Mouse (Mus musculus) kidney, adult 11 months (tissue): ENCODE measurements around the gene Ngb.

Experiments used
- DNase-seq: peaks from one replicate; pipeline ENCODE4 v3.0.0; 2022

The Ngb gene

DNA sequence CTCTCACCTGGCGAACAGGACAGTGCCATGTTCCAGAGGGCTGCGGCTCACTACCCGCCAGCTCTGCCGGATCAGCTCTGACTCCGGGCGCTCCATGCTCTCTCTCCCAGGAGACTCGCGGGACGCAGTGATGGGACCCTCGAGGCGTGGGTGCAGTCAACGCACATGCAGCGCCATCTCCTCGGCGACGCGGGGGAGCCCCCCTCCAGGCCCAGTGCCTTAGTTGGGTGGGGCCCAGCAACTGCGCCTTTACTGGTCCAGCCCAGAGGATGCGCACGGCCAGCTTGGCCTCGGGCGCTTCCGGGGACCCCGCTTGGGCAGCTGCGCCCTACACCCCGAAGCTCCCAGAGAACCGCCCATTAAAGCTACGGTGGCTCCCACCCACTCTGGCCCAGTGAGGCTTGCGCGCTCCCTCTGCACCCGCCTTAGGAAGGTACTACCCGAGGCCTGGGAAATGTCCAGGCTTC, at the start of gene Ngb:
Gene Ngb (minus strand): TSS at position 375 of the 467 bp plus-strand sequence.
- no peak for DNase-seq

DNA sequence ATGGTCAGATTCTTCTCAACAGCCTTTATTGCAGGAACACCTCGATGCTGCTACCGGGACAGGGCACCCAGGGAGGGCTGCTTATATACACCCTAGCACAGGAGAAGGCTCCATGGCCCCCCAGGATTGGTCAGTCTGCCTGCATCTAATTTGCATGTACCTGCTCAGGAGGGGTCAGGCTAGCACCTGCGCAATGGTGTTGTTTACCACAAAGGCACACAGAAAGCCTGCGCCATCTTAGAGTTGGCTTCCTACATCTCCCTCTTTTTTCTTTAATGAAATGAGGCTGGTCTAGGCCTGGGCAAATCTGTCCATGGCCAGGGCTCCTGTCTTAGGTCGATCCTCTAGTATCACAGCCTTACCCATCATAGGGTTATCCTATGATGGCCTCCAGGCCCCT, 47.1 kb upstream of the Ngb start:
- DNase-seq = no peak

DNA sequence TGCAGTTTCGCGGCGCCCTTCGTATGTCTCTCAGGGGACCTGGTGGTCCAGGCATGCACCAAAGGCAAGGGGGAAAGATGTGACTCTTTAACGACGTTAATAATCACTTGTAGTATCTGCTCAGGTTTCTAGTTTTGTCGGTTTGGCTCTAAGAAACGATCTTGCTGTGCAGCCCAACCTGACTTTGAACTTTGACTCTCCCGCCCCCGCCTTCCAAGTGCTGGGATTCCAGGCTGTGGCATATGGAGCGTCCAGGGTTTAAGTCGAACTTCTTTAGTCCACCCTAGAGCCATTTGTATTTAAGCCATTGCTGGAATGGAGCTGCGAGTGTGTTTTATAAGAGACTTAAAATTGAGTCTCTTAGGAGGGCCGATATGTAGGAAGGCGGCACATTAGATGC, 45.8 kb upstream of the Ngb start:
- peak; percentile 60 for DNase-seq

DNA sequence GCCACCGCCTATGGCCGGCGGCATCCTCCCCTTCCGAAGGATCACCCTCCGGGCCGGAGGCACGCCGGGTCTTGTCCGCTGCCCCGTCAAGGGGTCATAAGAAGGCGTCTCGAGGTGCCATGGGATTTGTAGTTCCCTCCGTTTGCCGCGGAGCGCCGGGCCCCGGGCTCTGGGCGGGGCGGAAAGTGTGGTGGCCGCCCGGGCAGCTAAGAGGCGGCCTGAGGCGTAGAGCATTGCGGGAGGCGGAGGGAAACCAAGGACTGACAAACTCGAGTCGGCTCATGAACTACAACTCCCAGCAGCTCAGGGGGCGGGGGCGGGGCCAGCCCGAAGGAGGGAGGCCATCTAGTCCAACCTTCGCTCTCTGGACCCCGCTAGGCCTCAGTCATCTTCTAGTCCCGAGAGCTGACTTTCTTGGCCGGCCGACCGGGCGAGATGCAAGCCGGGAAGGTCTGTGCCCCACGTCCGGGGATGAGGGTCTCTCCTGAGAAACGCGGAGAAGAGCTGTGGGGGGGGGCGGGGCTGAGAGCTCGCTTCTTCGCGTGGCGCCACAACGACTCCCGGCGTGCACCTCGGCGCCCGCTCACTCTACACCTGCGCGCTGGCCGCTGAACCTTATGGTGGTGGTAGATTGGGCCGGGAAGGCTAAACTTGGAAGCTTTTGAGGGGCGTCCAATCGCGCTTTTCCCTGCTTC, 45.2 kb upstream of the Ngb start, which contains the start of gene Pomt2:
Gene Pomt2 (minus strand): TSS at position 574 of the 695 bp plus-strand sequence.
- peak; percentile 97 for DNase-seq

DNA sequence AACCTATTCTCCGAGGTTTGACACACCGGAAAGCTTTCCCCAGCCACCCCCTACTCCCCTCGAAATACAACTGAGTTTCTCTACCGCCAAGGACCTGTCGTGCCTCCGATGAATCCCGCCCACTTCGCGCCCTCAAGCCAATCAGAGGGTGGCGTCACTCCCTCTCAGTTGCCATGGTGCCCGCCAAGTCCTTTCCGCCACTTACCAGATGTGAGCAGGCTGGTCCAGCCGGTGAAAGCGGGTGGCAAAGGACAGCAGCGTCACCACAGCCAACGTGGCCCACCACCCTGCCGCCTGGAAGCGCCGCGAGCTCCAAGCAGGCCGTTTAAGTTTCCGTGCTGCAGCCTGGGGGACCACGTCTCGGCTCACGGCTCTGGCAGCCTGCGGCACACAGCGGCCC, 44.6 kb upstream of the Ngb start, which contains the start of gene Gstz1:
Gene Gstz1 (plus strand): TSS at position 200 of the 400 bp plus-strand sequence.
- DNase-seq = peak; percentile 91

DNA sequence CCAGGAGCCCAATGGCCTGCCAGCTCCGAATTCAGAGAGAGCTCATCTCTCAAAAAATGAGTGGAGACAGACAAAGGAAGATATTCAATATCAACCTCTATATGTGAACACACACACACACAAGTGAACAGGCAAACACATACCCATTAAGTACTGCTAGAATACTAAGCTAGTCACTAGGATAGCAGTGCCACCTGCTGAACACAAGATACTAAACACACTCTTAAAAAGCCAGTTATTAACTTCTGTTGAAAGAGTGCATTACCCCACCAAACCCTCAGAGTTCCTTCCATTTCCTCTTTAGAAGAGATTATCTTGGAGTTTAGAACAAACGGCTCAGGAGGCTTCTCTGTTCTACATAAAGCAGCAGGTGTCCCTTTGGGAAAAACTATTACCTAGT, 39.8 kb upstream of the Ngb start:
- DNase-seq = no peak

DNA sequence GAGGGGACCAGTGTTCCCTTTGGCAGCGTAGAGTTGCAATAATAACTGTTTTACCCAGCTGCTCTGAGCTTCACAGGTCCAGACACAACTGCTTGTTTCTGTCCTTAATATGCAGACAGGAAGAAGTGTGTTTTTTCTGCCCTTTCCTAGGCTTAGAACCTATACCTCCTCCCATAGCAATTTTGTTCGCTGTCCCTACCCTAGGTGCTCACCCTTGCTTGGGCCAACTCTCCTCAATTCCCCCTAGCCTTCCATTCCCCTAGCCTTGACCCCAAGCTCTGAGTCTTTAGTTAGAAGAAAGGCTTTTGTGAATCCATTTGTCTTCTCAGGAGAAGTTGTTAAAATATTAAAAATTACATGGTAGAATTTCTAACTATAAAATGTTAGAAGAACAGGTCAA, 36.4 kb upstream of the Ngb start:
- no peak for DNase-seq

DNA sequence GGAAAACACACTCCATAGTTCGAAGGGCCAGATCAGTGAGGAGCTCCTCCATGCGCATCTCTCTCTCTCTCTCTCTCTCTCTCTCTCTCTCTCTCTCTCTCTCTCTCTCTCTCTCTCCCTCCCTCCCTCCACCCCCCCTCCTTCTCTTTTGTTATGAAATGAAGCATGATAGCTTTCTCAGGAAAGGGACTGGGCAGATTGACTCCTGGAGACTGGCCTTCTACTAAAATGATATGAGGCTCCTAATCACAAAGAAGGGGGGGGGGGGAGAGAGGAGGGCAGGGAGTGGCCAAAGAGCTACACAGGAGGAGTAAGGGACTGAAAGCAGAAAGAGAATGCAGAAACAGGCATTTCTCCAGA, 36.0 kb upstream of the Ngb start:
- no peak for DNase-seq

DNA sequence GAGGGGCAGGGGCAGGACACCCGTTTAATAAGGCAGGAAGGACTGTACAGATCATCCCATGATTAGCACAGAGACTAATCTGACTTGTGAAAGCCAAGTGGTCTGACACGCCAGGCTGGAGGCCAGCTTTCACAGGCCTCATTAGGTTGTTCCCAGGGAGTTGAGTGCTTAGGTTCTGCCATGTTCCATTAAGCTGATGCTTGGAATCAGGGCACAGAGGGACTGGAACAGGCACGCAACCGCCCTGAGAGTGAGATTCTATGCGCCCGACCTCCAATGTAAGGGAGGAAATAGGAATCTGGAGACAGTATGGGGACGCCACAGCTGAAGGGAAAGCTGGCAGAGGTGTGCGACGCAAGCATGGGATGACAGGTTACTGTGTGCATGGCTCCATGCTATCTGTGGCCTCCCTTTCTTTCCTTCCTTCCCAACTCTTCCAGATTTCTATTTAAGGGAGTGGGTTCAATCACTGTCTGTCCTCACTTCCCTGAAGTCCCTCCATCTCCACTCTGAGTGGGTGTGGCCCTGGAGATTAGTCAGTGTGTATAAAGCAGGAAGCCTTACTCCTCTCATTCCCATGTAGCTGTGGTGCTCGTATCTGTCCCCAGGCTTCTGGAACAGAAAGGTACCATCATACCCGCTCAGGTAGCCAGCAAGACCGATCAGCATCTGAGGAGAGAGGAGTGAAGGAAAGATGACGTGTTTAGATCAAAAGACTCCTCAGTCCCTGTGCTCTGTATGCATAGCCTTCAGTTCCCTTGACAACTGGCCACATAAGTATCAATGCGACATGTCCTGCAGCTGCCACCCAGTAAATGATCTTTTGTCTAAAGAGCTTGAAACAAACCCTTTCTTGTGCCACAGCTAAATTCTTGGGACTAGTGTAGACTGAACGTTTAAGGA, 35.4 kb upstream of the Ngb start:
- no peak for DNase-seq

DNA sequence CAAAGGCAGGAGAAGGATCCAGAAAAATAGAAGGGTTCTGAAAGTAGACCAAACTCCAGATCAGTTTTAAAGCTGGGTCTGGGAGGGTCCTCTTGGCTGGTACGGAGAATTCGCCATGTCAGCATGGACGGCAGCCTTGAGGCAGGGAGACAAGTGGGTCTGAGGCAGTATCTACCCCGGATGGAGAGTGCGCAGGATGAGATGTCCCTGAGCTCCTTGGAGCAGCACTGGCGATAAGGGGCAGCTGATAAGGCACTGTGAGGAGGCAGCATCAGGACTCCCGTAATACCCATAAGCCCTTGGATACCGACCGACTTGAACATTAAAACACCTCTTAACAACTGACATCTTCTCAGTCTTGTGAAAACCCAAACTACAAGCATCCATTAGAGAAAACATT, 30.4 kb upstream of the Ngb start:
- no peak for DNase-seq

DNA sequence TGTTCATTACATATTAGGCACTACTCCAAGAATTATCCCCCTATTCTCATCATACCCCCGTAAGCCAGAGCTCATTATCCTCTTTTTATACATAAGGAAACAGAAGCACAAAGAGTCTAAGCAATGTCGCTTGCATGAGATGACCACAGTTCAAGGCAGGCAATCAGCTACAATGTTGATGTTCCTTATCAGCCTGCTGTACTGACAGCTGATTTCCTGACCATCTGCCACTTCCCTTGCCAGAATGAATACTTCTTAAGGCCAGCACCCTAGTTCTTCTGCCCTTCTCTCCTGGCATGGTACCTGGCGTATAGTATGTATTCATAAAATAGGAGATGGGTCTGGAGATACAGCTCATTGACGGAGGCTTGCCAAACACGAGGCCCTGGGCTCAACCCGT, 29.9 kb upstream of the Ngb start:
- no peak for DNase-seq

DNA sequence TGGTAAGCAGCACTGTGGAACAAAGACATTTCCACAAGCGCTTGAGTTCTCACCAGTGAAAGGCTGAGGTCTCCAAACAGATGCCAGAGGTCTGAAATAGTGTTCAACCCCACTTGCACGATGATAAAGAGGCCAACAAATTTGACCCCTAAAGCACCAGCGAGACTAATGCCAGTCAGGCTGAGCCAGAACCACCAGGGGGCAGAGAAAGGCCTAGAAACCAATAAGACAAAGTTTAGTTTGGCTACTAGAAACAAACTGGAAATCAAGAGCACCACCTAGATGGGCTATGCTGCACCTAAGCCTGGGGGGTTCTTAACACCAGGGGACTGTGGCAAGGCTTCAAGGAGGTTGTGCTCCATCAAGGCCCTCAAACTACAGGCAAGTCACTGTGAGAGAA, 29.3 kb upstream of the Ngb start:
- no peak for DNase-seq

DNA sequence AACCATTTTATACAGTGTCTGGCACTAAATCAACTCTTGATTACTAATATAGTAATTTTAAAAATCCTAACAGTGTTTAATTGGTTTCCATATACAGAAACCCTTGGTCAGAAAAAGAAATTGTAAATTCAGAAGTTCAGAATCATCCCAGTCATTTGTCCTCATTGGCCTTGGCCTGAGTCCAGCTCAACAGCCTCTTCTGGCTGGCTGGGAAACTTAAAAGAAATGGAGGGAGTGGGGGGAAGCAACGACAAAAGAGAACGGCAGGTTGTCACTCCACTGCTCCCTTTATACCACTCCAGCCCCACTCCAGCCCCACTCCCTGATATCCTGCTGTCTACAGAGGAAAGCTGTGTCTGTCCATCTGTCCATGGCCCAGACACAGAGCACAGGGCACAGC, 28.8 kb upstream of the Ngb start:
- DNase-seq = no peak

DNA sequence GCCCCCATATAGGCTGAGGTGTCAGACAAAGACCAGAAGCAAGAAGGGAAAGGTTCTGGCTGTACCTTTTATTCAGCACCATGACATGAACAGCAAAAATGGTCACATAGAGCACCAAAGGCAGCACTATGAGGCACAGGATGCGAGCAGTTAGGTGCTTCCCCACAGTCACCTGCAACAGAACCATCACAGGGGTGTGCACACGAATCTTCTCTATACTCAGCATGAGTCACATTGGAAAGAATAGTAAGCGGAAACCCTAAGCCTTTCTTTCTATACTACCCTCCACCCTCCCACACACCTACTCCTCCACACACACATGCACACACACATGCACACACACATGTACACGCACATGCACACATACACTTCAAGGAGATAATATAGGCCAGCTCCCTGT, 27.9 kb upstream of the Ngb start:
- no peak for DNase-seq

DNA sequence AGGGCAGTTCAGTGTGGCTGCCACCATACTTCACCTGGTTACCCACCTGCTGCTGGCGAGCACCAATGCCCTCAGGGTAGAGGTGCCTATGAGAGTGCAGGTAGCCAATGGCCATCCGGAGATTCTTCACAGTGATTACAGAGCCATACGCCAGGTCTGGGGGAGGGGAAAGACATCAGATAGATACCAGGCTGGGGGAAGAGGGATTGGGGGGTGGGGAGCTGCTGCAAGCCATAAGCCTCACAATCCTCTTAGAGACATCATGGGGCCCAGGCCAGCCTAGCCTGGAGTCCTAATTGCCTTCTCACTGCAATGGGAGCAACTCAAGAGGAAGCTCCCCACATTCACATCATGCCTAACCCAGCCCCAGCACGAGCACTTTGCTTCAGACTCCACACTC, 24.9 kb upstream of the Ngb start:
- no peak for DNase-seq

DNA sequence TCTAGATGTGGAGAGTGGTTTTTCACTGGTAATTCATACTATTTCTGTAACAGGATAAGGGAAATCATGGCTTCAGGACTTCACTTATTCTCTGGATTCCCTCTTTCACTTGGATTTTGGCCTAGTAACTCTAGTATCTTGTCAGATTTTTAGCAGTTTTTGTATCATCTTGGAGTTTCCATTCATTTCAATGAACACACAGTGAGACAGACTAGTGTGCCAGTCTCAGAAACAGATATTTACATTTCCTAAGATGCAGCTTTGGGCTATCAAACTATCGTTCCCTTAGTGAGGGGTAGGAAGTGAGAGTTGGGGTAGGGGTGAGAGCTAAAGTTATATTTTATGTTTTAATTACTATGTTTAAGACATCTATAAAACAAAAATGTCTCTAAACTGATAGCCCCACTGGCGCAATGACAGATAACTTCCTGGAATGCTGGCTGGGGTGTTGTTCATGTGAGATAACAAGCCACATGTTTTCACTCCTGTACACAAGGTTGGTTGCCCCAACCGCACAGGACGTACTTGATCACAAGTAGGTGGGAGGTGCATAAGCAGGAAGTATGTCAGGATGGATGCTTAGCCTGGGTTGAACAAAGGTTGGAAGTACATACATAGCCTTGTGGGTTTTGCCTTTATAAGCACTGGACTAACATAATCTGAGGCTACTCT, 19.7 kb upstream of the Ngb start:
- no peak for DNase-seq

DNA sequence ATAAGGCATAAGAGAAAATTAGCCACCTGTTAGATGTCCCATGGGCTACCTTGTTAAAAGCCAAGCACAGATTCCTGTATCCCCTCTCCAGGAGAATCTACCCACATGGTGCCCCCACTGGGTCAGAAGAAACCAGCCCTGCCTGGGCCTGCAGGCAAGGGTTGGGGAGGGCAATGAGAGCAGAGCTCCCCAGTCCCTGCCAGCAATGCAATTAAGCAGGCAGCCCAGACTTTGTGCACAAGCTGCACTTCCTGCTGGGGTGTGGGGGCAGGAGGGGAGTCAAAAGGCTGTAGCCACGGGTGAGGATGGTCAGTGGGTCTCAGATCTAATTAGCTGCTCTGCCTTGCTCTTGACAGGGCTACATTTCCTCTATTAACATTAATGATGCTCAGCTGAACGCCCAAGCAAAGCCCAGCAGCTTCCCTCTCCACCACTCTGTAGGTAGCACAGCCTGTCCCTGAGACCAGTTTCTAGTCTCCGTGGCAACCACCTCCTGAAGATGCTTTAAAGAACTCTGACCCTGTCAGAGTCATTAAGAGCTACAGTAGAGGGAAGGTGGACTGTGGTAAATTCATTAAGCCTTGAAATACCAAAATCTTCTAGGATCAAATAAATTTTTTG, 5.1 kb upstream of the Ngb start:
- DNase-seq = no peak

DNA sequence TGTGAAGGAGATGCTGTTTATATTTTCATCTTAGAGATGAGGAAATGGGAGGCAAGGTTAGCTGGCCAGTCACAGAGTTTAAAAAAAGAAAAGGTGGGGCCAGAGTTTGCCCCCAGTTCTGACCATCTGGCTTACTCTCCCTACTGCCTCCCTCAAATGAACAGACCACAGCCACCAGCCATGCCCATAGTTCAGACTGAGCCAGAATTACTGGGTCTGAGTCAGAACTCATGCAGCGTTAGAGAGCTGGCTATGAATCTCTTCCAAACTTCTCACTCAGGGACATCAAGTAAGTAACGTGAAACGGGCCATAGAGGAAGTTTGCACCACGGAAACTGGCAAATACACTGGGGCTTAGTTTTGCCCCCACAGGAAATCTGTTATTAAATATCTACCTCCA, 2.5 kb upstream of the Ngb start:
- no peak for DNase-seq

DNA sequence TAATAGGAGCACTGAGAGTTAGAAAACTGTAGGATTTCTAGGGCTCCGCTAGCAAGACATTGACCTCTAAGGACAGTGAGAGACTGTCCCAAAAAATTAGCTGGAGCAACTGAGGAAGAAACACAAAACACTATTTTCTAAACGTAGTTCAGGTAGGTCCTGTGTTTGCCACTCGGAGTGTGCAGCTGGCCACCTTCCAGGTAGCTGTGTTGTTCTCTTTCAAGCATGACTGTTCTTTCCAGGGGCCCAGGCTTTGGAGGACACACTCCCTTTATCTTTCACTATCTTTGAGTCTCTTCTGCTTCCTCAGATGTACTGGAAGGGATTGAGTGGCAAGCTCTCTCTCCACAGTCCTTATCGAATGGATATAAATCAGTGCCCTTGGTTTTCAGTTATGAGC, 1.1 kb upstream of the Ngb start:
- DNase-seq = no peak

DNA sequence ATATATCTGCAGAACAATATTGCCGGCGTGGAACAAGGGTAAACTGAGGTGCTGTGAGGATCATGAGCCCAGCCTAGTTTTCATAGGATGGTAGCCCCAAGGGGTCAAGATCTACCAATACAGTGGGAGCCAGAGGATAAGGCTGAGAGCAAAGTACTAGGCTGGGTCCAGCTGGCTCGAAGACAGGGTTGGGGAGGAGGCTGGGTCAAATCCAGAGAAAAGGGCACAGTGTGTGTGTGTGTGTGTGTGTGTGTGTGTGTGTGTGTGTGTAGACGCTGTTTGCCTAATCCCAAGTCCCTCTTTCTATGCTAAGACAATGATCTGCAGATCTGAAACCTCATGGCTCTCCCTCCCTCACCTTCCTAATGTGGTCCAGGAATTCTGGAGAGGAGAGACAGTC, 2.0 kb downstream of the Ngb start:
- DNase-seq = no peak

DNA sequence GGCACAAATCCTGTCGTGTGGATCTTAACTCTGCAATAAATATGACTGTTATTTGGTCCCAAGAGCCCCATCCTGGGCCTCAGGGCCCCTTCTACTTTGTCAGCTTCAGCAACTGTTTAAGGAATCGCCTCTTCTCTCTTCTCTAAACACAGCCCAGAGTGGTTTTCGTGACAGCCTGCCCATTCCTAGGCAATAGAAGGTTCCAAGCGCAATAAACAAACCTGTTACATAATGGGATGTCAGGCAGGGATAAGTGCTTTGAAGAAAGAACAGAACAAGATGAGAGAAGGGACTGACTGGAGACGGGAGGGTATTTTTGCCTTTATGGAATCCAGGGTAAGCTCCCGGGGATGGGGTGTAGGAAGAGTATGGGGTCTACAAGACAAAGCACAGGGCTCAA, 8.7 kb downstream of the Ngb start:
- DNase-seq = no peak

DNA sequence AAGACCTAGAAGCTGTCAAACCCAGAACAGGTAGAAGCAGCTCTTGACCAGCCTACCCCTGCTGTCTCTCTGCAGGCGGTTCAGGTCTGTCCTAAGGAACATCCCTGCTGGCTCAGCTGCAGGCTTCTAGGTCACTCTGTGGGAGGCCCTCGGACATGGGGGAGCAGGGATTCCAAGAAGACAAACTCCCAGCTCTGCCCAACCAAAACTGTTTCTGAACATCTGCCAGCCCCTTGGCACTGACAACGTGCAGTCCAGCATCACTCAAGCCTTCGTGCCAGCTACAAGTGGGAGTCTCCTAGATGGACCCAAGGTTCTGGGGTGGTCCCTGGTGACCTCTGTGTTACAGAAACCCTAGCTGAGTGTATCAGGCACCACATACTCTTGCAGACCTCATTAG, 9.1 kb downstream of the Ngb start:
- DNase-seq = peak; percentile 17

DNA sequence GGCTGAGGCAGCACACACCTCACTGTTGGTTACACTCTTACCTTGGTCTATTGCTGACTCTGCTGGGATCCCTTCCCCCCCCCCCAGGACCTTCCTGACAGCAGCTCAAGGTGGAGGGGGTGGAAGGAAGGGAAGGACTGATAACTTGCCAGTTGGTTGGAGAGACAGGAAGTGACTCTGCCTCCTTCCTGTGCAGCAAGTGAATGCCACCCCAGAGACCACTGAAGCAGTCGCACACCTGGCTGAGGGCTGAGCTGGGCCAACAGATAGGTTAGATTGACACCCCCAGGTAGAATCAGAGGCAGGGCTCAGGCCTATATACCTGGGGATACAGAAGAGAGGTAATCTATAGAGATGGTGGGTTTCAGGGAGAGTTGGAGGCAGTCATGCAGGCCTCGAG, 10.4 kb downstream of the Ngb start:
- no peak for DNase-seq
